Mouse (Mus musculus) kidney, postnatal 4 days (tissue): ENCODE results near the gene Hmg20a.

Experiments
- DNase-seq, 2 experiments: peaks; one replicate each; pipeline ENCODE4 v3.0.0; 2021; ENCODE audit warnings: mixed read lengths in 2 of 2

Hmg20a gene

GRCm38 (mm10) chr9:56451570-56451969, 33.2 kb downstream of the Hmg20a start:
- no peak for DNase-seq

- DNase-seq = no peak
These were observed 34.8 kb downstream of the Hmg20a start for GRCm38 (mm10) chr9:56453038-56453815.

- no peak for DNase-seq
These were observed 38.0 kb downstream of the Hmg20a start for GRCm38 (mm10) chr9:56456426-56456825.

GRCm38 (mm10) chr9:56460987-56461386, 42.6 kb downstream of the Hmg20a start:
- DNase-seq = no peak

- no peak for DNase-seq
These were observed 44.2 kb downstream of the Hmg20a start for GRCm38 (mm10) chr9:56462606-56463005.

GRCm38 (mm10) chr9:56463046-56463445, 44.6 kb downstream of the Hmg20a start:
- no peak for DNase-seq

- peak; percentile 20 to 37 for DNase-seq
These were observed 45.5 kb downstream of the Hmg20a start for GRCm38 (mm10) chr9:56463686-56464515.

GRCm38 (mm10) chr9:56464863-56465654, 46.6 kb downstream of the Hmg20a start:
- peak; percentile 31 to 43 for DNase-seq

- no peak for DNase-seq
These were observed 47.8 kb downstream of the Hmg20a start for GRCm38 (mm10) chr9:56466251-56466650.

- no peak for DNase-seq
These were observed 51.2 kb downstream of the Hmg20a start for GRCm38 (mm10) chr9:56469656-56470055.

GRCm38 (mm10) chr9:56470291-56470690, 51.9 kb downstream of the Hmg20a start:
- peak in 1 of 2 experiments; percentile 6 for DNase-seq

GRCm38 (mm10) chr9:56478975-56479647, 60.7 kb downstream of the Hmg20a start:
- no peak for DNase-seq

- DNase-seq = no peak
These were observed 64.2 kb downstream of the Hmg20a start for GRCm38 (mm10) chr9:56482623-56483022.

- DNase-seq = no peak
These were observed 67.0 kb downstream of the Hmg20a start for GRCm38 (mm10) chr9:56485423-56485822.

- DNase-seq = no peak
These were observed 67.7 kb downstream of the Hmg20a start for GRCm38 (mm10) chr9:56486158-56486557.

- no peak for DNase-seq
These were observed 69.2 kb downstream of the Hmg20a start for GRCm38 (mm10) chr9:56487651-56488050.

- no peak for DNase-seq
These were observed 74.0 kb downstream of the Hmg20a start for GRCm38 (mm10) chr9:56492391-56492790.

- DNase-seq = peak; percentile 42 to 50
These were observed 74.5 kb downstream of the Hmg20a start for GRCm38 (mm10) chr9:56492916-56493315.

GRCm38 (mm10) chr9:56495088-56495487, 76.7 kb downstream of the Hmg20a start:
- DNase-seq = no peak

GRCm38 (mm10) chr9:56495795-56496232, 77.4 kb downstream of the Hmg20a start:
- no peak for DNase-seq

- no peak for DNase-seq
These were observed 78.2 kb downstream of the Hmg20a start for GRCm38 (mm10) chr9:56496567-56496966.

- peak; percentile 51 to 63 for DNase-seq
These were observed 78.9 kb downstream of the Hmg20a start for GRCm38 (mm10) chr9:56497181-56497864.
